ENCODE assay signal across 8 mouse cellular contexts in genomic region chr9:41147203-41147842, GRCm38 (mm10). TPM values are rescaled to one million over a fixed set of nuclear protein-coding genes. Genes with fewer than 3 reads are reported as not detected.
DNase-seq lines count a peak whose midpoint lies in the region; ATAC-seq lines count a peak whose summit lies in the region.

No protein-coding gene starts in this region.

- 43% methylated on average over 13 of the region's 13 CpGs for WGBS in hindbrain, embryonic 14.5 days
- 36% methylated on average over 13 of the region's 13 CpGs for WGBS in limb, embryonic 15.5 days
- 35% methylated on average over 13 of the region's 13 CpGs for WGBS in neural tube, embryonic 12.5 days

- intact Hi-C loops in left cerebral cortex, postnatal 4 days (cut with DNase I), result no loop called here

- ATAC-seq in hindbrain, embryonic 14.5 days (ENCODE audit: low FRiP score), result no peak
- no peak for ATAC-seq in limb, embryonic 15.5 days (ENCODE audit: insufficient number of reproducible peaks, low FRiP score, low TSS enrichment, low read depth)
- 0 out of 2 replicates have a peak, but pooled peaks have one; percentile 48 for ATAC-seq in neural tube, embryonic 12.5 days (ENCODE audit: low FRiP score, low read depth)
- ATAC-seq in frontal cortex, adult (ENCODE audit: low TSS enrichment), result no peak; the same call in 1 of the 2 replicates

- H3K9me3 ChIP-seq in hindbrain, embryonic 14.5 days (ENCODE audit: control insufficient read depth, low read length), result no peaks in the 10 kb centered on the region
- no peaks in the 10 kb centered on the region for H3K9me3 ChIP-seq in limb, embryonic 15.5 days
- H3K9me3 ChIP-seq in neural tube, embryonic 12.5 days, result no peaks in the 10 kb centered on the region

- H3K4me3 ChIP-seq in hindbrain, embryonic 14.5 days (replicated peaks; ENCODE audit: low read length), result no peak overlapping the region
- no peak overlapping the region for H3K4me3 ChIP-seq in limb, embryonic 15.5 days
- H3K4me3 ChIP-seq in neural tube, embryonic 12.5 days, result no peak overlapping the region

- no peaks in the 10 kb centered on the region for H3K27me3 ChIP-seq in hindbrain, embryonic 14.5 days (ENCODE audit: control insufficient read depth, insufficient read depth, low read length)
- no peaks in the 10 kb centered on the region for H3K27me3 ChIP-seq in limb, embryonic 15.5 days
- H3K27me3 ChIP-seq in neural tube, embryonic 12.5 days (replicated peaks), result no peaks in the 10 kb centered on the region

- H3K36me3 ChIP-seq in hindbrain, embryonic 14.5 days (replicated peaks; ENCODE audit: control insufficient read depth, insufficient read depth), result no peaks in the 10 kb centered on the region
- H3K36me3 ChIP-seq in limb, embryonic 15.5 days, result no peaks in the 10 kb centered on the region
- no peaks in the 10 kb centered on the region for H3K36me3 ChIP-seq in neural tube, embryonic 12.5 days

- H3K27ac ChIP-seq in hindbrain, embryonic 14.5 days, result peak overlapping the region; percentile 68
- H3K27ac ChIP-seq in limb, embryonic 15.5 days, result no peak overlapping the region
- H3K27ac ChIP-seq in neural tube, embryonic 12.5 days, result no peak overlapping the region

- peaks cover 28% of the 10 kb centered on the region for H3K4me1 ChIP-seq in hindbrain, embryonic 14.5 days (replicated peaks; ENCODE audit: control insufficient read depth, insufficient read depth, low read length)
- H3K4me1 ChIP-seq in limb, embryonic 15.5 days, result peaks cover 4% of the 10 kb centered on the region; the same call in 1 of the 2 replicates
- peaks cover 37% of the 10 kb centered on the region for H3K4me1 ChIP-seq in neural tube, embryonic 12.5 days

- DNase-seq in left cerebral cortex, postnatal 4 days, result peak; percentile 29
- DNase-seq in left cerebral cortex, adult 11 months (ENCODE audit: low spot score), result no peak
- peak; percentile 56 for DNase-seq in hindbrain, embryonic 14.5 days (ENCODE audit: low spot score)
- DNase-seq in urinary bladder, postnatal 36 days (ENCODE audit: low spot score in 2 of 2), result no peak
- DNase-seq in retina, postnatal 1 day, result no peak

- no peak overlapping the region for H3K9ac ChIP-seq in hindbrain, embryonic 14.5 days
- H3K9ac ChIP-seq in limb, embryonic 15.5 days, result no peak overlapping the region
- H3K9ac ChIP-seq in neural tube, embryonic 12.5 days, result no peak overlapping the region

- H3K4me2 ChIP-seq in hindbrain, embryonic 14.5 days (replicated peaks), result peak overlapping the region; percentile 7
- H3K4me2 ChIP-seq in limb, embryonic 15.5 days, result 0 out of 2 replicates have a peak overlapping the region, but pooled peaks have one; percentile 7
- peak overlapping the region; percentile 27; the same call in 1 of the 2 replicates for H3K4me2 ChIP-seq in neural tube, embryonic 12.5 days (replicated peaks)

RNA-seq across cellular contexts. Expression of gene Ubash3b, which starts 14.2 kb away (rescaled TPM):
- total RNA-seq in left cerebral cortex, postnatal 4 days (2021), result 10 to 100 TPM; 24.9 to 29.0 TPM
- 27.6 and 32.1 TPM in 2 replicates for polyA plus RNA-seq in hindbrain, embryonic 14.5 days (2014; fragmentation: Nextera tagmentation; extraction: Ambion mirVana)
- 6.8 and 7.5 TPM in 2 replicates for polyA plus RNA-seq in limb, embryonic 15.5 days (2015; fragmentation: Nextera tagmentation; extraction: Ambion mirVana)
- polyA plus RNA-seq in neural tube, embryonic 12.5 days (2016; fragmentation: Nextera tagmentation; extraction: Ambion mirVana), result 17.4 and 24.1 TPM in 2 replicates

Comparison
In these comparisons a context has a peak if more than half of its experiments do, and no peak if none do; other contexts are left out.
1. DNase-seq: peak in left cerebral cortex, postnatal 4 days (single experiment) and hindbrain, embryonic 14.5 days (single experiment); none in left cerebral cortex, adult 11 months (single experiment), urinary bladder, postnatal 36 days (0 of 2) and retina, postnatal 1 day (single experiment).
2. Peak in every context shown above with its lines, with median percentiles within 50 percentile points of each other: H3K4me2 ChIP-seq.